Mouse (Mus musculus) spleen, adult 18-20 months (tissue): ENCODE measurements around the gene Trip11.

Source experiments
- DNase-seq, 2 experiments: peaks; one replicate each; pipeline ENCODE4 v3.0.0; 2022; ENCODE audit warnings: mixed read lengths in 2 of 2

Trip11 gene

DNA sequence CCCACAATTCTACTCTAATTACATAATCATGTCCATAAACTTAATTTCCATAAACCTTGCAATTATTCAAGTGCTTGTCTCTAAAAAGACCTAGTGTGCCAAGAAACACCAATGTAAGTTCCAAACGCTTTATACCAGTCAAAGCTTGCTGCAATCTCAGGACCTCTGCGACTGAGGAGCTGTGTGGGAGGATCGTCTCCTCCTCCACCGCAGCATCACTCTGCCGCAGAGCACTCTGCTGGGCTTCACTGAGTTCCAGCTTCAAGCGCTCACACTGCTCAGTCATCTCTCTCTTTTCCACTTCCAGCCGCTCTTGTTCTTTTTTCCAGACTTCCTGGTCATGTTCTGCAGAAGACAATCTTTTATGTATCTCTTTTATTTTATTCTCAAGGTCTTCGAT is 19.8 kb downstream of the Trip11 start:
- no peak for DNase-seq

DNA sequence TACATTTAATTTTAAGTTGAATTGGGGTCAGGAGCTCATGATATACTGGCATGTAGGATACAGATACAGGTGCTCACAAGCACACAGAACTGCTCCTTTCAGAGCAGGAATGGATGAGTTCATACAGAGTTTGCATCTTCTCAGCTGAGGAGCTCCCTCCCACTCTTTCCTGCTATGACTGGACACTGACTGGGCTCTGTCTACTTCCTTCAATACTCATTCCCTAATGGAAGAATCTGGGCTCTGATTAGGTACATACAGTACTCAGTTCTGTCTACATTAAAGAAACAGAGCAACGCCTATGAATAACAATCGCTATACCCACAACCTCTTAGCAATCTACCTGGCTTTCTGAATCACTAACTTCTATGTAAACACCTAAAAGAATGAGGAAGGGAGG is 20.2 kb downstream of the Trip11 start:
- no peak for DNase-seq

DNA sequence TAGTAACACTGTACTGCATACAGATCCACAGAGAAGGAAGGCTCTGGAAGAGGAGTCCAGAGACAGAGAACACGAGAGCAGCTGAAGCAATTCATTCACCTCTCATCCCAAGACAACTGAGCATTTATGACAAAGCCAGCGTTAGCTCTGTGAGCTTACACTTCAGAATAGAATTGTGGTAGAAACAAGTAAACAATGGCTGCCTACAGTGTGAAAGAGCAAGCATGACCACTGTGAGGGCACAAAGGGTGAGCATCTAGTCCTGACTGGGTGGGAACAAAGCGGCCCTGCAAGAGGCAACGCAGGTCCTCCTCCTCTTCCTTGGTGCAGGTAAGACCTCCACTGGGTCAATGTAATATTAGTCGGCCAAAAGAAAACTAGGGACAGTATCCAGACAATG is 22.0 kb downstream of the Trip11 start:
- DNase-seq = no peak

DNA sequence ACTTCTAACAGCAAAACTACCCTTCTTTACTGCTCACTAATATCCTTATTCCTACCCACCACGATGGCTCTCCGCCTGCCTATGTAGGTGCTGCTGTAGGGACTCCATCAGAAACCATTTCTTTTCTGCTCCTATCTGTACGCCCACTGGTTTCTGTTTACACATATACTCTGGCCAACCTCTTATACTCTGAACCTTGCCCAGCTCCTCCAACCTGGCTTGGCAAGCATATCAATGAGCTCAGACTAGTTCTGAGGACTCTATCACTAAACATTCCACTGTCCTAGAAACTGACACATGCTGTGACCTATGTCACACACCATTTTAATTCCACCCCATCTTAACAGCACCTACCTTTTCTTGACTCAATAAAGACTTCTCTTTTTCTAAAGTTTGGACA is 23.7 kb downstream of the Trip11 start:
- no peak for DNase-seq

DNA sequence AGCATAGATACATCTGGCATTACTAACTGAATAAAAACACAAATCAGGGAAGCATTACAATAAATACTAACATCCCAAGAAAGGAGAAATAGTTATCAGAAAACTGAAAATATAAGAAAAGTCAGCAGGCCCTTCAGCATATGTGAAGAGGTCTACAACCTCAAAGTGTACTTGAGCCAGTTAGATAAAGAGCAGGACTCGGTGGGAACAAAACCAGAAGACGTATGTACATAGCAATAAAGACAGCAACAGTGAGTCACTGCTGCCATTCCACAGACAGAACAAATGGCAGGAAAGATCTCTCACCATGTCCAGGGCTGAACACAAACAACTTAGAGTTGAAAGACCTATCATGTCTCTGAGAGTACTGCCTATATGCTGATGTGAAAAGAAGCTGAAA is 24.8 kb downstream of the Trip11 start:
- DNase-seq = no peak

DNA sequence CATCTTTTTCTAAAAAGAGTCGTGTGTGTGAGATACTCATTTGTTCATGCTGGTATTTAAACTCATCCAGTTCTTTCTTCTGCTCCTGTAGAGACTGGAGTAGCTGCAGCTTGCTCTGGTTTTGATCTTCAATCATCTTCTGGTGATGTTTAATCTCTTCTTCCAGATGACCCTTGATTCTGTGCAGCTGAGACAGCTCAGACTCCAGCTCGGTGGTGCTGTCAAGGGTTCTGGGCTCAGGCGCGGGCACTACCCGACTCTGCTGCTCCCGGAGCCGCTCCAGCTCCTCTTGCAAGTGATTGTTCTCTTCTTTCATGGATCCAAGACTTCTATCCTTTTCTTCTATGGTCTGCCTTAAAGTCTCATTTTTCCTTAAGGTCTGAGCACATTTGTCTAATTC is 28.1 kb downstream of the Trip11 start:
- no peak for DNase-seq

DNA sequence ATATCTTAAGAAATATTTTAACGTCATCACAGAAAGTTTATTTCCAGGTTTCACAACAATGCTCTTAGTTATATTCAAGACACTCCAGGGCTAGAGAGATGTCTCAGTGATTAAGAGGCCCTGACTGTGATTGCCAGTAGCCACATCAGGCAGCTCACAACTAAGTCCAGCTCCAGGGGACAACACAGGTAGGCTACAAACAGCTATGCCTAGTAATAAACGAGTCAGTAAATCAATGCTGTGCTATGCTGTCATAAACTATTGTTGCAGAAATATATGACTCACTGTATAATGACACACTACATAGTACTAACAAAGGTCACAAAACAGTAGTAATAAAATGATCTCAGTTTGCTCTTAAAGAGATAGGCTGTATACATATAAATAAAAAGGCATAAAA is 36.7 kb downstream of the Trip11 start:
- no peak for DNase-seq

DNA sequence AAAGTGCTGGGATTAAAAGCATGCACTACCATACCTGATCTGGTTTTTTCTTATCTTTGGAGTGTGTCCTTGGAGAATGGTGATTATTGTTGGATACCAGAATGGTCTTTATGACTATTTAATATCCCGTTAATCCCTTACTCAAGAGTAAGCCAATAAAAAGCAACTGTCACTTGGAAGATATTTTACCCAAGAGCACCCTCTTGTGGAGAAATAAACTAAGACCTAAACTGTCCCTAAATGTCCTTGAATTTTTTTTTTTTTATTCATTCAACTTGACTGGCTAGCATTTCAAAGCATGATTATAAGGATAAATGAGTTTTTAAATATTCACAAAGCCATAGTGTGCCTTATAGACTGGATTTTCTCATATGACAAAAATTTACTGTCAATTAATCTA is 38.0 kb downstream of the Trip11 start:
- no peak for DNase-seq

DNA sequence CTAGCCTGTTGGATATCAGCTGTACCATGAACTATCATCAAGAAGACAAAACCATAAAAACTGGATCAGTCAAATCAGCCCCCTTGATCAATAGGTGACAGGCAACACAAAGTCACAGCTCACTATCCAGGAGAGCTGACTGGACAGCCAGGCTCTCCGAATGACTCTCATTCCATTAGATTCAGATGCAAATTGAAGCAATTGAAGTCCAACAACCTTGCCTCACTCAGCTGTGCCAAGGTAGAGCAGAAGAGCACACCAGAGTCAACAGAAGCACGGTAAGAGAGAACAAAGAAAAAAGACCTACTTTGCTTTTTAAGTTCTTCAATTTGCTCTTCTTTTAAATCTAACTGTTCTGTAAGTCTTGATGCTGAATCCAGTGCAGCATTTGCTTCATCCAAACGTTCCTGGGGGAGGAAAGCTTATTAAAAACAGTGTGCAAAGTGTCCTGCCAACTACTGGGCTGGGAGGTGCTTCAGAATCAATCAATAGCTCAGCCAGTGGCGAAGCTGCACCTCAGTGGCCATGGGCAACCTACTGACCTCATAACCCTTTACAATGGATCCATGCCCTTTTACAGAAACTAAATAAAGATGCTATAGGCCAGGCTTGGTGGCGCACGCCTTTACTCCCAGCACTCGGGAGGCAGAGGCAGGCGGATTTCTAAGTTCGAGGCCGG is 50.6 kb downstream of the Trip11 start:
- DNase-seq = no peak

DNA sequence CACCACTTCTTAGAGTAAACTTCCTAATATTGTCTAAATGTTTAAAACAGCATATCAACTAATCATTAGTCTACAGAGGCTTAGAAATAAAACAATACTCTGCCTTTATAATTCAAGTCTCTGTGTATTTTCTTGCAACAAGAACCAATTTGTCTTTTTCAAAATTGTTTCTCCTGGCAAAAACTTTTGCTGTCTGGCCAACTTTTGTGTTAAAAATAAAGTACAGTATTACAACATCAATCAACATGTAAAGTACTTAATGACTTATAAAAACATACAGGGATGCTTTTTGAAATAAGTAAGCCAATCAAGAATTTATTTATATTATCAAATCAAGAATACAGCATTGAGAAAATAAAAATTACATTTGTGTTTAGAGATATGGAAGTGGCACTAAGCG is 52.8 kb downstream of the Trip11 start:
- DNase-seq = no peak

DNA sequence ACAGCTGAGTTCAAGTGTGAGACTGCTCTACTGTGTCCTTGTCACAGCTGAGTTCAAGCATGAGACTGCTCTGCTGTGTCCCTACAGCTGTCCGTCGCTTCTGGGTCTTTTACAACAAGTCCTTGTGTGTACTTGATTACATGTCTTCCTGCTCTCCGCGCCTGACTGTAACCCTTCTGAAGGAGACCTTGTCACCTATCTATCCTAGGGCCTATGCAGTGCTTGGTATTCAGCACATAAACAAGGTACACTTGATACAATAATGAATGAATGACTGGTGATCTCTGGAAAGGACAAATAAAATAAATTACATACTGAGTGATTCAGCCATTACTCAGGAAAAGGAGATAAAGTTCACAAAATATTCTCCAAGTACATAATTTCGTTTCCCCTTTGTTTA is 55.1 kb downstream of the Trip11 start:
- no peak for DNase-seq

DNA sequence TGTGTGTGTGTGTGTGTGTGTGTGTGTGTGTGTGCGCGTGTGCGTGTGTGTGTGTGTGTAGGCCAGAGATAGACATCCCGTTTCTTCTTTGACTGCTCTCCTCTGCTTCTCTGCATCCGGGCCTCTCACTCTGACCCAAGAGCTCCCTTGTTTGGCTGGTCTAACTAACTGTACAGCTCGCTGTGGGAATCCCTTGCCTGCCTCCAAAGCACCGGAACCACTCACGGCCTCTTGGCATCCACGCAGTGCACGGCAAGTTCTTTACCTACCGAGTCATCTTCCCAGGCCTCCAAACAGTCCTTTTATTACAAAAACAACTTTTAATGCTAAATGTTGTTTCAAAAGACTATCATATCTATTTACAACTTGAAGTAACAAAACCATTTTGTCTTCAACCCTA is 58.7 kb downstream of the Trip11 start:
- no peak for DNase-seq

DNA sequence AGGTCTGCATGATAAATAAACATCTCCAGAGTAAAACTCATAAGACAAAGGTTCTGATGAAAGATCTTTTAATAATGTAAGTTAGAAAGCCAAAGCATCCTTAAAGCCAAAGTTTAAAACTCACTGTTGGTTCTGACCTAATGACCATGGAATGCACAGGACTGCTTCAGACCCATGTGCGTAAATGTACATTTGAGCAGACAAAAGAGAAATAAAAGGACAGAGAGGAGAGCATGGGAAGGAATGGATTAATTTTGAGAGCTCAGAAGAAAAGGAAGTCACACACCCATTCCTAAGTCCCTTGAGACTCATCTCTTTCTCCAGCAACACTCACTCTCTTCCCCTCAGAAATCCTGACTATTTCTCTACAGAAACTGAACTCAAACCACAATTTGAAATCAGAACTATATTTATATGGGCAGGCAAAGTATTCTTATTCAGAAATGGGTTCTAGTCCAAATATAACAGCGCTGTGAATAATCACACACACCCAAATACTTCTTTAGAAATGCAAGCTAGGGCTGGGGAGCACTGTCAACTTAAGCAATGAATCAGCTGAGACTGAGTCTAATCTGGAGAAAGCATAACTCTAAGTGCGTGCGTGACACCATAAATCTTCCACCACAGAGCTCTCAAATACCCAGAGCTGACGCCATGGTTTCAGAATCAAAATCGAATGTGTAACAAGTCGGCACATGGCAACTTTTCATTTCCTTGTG is 61.1 kb downstream of the Trip11 start:
- DNase-seq = no peak

DNA sequence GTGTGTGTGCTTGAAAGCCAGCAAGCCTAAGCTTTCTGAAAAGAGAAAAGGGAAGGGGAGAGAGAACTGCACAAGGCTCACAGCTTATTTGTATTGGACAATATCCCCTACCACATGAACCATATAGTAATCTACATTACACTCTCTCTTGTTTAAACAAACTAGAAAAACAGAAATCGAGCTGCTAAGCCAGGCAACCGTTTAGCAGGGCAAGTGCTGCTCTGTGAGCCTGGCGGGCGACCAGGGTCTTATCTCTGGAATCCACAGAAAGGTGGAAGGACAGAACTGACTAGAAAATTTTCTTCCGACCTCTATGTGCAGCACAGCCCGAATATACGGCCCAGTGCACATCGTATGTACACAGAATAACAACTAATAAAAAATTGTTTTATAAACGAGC is 61.8 kb downstream of the Trip11 start:
- DNase-seq = no peak

DNA sequence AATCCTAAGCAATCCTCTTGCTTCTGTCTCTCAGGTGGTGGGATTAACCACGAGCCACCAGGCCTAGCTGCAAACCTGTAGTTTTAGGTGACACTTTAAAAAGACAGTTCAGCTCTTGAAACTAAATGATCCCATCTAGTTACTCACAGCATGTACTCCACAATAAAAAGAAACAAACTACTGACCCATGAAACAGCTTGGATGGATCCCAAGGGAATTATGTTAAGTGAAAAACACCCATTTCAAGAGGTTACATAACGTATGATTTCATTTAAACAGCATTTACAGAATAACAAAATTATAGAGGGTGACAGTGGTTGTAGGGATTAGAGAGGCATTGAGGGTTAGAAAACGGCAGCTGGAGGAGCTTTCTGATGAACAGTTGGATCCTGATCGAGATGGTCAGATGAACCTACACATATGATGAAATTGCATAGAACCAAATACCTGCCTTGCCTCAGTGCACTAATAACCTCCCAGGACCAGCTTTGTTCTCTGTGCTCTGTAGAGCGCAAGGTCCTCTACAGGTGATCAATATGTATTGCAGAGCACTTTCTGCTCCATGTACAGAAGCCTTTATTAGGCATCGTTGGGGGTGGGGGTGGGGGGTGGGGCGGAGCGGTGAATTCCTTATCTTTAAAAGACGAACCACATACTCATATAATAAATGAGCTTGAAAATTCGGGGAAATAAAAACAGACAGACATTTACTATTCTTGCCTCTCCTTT is 76.4 kb downstream of the Trip11 start:
- DNase-seq = no peak

DNA sequence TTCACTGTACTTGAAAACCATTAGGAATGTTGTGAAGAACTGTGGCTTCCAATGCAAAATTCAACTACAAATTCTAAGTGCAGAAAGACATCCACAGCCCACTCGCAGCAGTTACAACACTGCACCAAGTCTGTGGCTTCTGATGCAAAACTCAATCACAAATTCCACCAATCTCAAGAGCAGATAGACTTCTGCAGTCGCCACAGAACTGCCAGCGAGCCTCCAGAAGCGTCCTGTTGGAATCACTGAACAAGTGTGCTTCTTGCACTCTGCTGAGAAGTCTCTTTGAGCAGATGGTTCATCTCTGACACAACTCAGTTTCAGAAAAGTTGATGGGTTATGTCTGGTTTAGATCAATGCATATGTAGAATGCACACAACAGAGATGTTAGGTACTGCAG is 78.4 kb downstream of the Trip11 start:
- no peak for DNase-seq

DNA sequence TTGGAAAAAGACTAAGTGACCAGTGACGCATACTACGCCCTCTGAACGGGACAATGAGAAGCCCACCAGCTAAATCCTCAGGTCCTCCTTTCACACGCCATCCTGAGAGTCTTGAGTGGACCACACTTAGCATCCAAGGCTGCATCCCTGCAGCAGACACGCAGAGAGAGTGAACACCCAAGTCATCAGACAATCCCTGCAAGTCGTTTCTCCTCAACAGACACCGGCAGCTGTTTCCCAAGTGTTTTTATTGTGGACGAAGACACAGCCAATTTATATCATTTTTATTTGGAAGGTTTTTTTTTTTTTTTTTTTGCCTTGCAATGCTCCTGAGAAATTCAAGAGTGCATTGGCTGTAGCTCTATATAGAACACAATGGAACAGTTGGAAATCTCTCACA is 79.3 kb downstream of the Trip11 start:
- no peak for DNase-seq

DNA sequence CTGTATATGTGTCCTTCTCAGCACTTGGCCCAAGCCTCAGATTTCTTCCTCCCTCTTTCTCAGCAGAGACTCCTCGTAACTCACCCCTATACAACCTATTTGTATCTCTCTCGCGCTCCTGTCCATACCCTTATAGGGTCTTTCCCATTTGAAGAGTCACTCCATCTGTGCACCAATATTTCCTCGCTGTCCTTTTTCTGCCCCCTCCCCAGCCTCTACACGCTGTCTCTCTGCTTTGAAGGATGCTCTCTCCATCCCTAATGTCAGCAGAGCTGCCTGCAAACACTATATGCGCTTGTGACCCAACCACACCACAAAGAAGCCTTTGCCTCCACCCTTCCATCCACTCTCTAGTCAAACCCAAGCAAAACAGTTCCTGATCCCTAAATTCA is 80.0 kb downstream of the Trip11 start:
- DNase-seq = no peak

DNA sequence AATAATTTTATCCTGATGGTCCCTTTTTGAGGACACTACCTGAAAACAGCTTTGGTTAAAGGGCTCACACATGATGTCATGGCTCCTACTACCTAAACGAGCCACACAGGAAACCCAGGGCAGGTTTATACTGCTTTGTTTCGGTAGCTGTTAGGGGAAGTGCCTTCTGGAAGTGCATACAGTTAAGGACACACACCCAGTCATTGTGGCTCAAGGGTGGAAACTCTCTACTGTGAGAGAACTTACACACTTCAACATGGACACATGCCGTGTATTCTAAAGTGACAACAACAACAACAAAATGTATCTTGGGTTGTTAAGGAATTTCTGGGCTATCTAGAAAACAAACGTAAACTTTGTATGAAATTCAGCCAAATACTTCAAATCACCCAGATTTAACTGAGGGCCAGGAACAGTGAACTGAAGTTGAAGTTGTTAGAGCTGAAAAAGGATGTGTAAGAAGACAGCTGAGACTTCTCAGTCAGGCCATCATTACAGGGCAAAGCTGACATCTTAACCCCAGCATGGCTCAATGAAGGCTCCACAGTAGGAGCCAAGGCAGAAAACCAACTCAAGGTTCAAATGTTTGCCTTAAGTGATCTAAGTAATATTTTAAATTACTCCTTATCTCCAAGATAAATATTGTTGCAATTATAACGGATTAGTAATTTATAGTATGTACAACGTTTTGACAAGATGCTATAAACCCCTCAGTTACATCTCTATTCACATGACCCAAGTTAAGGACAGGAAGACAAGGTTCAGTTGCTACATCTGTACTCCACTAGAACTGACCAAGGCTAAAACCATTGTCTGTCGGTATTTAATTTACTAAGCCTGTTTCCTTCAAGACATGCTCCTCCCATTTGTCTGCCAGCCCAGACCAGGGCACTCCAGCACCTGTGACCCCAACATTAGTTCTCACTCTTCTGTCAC is 80.6 kb downstream of the Trip11 start:
- no peak for DNase-seq

DNA sequence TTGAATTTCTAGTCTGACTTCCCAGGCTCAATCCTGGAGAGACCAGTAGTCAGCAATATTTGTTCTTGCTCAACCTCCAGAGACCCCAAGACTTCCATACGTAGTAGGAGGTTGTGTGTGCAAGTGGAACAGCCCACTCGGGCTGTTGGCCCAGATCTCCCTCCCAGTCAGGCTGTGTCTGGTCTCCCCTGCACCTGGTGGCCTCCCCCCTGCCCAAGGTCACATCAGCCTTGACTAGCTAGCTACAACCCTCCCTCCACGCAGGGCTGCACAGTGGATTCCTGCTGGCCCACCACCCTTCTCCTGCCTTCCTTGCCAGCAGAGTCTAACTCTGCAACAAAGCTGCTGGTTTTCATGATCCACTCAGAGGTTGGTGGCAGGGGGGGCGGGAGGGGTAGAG is 81.8 kb downstream of the Trip11 start:
- DNase-seq = no peak

DNA sequence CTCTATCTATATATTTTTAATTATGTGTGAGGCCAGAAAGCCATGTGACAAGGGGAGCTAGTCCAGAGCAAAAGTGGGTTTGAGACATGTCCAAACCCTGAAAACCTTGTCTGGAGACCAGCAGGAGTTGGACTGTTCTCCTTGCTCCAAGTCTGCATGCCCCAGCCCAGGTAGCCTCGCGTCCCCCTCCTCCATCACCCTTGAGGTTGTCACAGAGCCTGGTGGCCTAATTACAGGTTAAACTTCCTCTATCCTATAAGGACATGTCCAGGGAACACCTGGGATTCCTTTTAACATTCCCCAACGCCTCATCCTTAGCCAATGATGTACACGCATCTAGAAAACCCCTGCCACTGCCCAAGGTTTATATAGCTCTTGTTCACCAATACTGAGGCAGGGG is 89.9 kb downstream of the Trip11 start:
- DNase-seq = no peak

DNA sequence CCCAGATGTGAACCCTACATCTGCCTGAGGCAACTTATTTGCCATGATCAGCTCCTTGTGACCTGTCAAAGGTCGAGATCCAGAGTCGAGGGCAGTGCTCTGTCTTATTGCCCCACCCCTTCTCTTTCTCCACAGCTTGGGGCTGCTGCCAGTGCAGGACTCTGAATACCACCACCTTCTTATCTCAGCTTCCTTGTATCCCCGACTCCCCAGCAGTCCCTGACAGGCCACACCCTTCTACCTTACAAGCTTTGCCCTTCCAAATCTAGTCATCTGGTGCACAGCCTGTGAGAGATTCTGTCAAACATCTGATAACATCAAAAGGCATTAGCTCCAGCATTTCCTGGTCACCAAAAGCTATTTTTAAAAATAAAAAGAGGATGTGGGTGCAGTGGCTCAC is 91.5 kb downstream of the Trip11 start:
- no peak for DNase-seq

DNA sequence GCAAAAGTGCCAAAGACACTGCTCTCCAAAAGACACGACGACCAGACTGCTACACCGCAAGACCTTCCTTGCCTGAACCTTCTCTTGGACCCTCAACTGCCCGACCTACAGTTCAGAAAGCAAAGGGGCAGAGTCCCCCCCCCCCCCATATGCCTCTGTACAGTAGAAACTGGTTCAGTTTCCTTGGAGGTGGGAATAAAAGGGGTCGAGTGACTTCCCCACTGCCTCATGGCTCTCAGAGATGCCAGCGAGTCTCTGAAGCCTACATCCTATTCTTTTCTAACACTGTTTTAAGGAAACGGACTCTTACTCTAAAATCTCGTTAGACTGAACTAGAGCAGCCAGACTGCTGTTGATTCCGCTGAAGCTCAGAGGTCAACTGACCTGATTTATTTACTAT is 93.5 kb downstream of the Trip11 start:
- DNase-seq = no peak
